Mouse (Mus musculus) kidney, postnatal 14 days (tissue): ENCODE data around the gene Erbin.

ENCODE experiments used
- DNase-seq: peaks from one replicate; pipeline ENCODE4 v3.0.0; 2022; ENCODE audit warnings: mixed read lengths

Gene Erbin

DNA sequence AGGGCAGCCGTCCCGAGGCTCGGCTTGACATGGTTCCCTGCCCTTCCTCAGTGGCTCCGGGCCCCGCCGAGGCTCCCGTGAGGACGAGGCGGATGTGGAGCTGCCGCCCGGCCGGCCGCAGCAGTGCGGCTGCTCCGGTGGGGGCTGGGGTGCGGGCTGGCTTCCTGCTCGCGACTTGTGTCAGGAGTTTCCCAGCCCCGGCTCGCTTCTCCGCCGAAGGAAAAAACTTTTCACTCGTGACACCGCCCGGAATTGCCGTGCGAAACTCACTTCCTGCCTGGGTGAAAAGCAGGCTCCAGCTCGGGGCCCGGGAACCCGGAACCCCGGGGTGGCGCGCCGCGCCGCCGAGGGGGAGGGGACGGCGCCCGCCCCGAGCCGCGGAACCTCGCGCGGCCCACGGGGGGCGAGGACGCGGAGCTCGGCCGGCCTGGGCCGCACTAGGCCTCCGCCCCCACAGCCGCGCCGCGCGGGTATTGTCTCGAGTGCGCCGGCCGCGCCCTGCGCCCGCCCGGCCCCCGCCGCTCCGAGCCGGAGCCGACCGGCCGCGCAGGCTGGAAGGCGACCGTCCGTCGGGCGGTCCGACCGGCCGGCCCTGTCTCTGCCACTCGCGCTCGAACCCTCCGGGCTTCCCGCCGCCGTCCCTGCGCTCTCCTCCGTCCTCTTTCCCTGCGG lies at the start of gene Erbin:
TSS of gene Erbin (minus strand) at position 254 of the 672 bp plus-strand sequence.
- peak; percentile 88 for DNase-seq

DNA sequence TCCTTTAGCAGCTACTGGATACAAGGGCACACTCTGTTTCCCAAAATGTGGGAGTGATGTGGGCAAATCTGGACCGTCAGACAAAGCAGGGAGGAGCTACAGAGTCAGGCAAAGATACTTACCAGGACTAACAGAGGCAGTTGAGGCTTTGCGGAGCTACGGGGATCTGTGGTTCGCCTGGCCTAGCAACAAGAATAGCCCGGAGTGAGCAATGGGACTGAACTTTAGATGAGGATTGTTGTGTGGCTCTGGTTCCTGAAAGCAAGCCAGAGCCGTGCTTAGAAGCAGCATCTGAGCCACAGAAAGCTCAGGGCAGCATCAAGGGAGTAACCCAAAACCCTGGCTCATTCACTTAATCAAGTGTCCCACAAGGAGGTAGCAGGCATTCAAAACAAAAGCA lies 49.6 kb upstream of the Erbin start:
- no peak for DNase-seq

DNA sequence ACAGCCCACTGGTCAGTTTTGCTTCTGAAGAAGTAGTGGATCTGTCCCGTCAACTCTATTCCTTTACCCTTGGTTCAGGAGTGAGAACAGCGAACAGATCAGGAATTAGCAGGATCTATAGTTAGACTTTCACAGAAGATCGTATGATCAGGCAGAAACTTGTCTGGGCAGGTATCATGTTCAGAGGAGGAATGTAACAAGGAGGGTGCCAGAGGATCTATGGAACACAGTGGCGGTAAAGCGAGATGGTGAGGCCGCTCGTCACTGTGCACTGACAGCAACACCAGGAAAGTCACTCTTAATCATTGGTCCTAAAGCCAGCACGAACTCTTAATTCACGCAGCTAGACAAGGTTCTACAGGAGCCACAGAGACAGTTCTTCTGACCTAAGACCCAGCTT lies 47.7 kb upstream of the Erbin start:
- no peak for DNase-seq

DNA sequence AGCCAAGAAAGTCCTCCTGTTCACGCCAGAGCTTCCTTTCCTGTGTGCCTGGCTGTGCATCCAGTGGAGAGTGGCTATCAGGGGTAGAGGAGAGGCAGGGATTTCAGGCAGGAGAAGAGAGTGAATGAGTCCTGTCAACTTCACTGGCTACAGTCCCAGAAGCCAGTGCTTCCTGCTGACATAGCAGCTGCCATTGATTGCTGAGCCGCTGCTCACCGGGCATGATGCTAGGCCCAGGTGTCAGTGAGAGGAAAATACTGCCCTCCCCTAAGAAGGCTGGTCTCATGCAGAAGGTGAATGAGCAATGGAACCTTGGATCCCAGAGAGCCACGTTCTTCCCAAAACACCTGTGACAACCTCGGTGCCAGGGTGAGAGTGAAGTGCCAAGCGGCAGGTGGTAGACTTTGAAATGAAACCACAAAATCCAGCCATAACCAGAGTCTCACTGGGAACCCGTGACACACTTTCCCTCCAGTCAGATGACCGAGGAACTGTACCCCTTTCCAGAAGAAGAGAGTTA lies 46.4 kb upstream of the Erbin start:
- no peak for DNase-seq

DNA sequence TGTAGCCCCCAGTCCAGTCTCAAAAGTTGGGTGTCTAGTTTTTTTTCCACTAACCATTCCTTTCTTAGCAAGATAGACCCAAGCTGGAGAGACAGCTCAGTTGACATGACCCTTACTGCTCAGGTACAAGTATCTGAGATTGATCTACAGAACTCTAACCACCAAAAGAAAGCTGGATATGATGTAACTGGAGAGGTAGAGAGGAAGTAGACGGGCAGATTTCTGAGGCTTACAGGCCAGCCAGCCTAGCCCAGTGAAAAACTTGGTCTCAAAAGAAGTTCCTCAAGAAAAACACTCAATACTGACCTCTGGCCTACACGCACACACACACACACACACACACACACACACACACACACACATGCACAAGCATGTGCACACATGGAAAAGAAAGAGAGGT lies 44.9 kb upstream of the Erbin start:
- no peak for DNase-seq

DNA sequence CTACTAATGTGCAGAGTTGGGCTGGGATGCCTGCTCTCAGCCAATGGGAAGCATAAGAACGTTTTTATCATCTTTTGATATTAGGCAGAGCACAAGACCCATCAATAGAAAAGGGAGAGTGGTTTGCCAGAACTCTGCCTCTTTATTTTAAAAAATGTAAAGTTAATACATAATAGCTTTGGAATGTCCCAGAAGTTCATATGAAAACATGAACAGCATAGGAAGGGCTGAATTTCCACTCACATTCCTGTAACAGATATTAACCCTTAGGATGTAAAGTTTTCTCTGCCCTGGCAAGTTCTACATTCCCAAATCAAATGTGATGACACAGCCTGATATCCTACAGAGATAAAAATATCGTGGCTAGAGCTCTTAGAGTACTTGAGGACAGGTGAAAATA lies 42.8 kb upstream of the Erbin start:
- no peak for DNase-seq

DNA sequence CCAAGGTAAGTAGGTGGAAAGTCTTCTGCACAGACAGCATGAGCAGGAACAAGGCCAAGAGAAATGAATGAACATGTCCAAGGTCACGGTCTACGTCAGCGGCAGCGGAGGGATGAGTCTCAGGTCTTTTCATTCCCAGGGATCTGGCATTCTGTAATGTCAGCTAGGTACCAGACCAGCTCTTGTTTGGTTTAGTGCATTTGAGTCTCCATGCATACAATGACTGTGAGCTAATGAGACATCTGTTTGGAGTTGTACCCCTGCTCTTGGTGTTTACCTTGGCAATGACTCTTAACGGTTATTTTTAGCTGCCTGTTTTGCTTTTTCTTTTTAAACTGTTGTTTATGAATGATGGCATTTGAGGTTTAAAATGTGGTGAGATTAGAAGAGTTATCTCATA lies 39.5 kb upstream of the Erbin start:
- no peak for DNase-seq

DNA sequence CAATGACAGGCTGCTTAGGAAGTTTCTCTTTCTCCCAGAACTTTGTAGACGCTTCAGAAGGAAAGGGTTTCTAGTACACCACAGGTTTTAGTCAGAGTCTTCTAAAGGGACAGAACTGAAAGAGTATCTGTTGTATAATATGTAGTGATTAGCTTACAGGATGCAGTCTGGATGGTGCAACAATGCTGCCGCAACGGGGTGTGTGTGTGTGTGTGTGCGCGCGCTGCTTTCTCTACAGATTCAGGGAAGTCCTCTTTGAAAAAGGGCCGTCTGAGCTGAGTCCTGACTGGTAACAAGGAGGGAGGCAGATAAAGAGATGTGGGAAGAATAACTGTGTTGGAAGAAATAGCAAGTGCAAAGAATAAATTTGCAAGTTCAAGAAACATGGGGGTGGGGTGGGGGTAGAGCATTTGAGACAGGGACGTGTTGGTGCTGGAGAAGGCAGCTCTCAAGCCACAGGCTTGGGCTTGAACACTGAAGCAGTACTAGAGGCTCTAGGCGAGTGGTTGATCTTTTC lies 38.4 kb upstream of the Erbin start:
- no peak for DNase-seq

DNA sequence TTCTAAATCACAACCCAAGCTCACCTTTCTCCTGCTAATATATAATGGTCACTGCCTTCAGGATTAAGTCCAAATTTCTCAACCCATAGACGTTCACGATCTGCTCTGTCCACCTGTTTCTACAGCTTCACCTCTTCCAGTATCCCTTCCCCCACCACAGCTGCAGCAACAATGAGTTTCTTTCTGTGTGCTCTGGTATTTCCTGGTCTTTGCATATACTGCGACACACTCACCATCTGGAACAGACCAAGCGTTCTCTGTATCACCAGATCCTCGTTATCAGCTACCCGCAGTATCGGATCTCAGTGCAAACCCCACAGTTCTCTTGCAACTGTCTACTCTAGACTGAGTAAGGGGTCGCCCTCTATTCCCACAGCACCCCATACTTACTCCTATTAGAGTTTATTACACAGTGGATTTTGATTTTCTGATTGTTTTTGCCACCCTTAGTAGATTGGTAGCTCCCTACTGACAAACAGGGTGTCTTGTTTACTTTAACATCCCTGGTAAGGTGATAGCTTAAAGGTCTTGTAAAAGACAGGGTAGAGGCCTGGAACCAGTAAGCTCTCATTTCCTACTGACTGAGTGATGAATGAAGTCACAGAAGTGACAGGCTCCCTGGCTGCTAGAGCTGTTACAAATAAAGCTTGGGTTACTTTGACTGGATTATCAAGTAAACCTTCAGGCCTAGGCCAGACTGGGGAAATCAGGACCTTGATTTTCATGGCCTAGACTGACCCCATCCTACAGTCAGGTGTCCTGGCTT lies 37.0 kb upstream of the Erbin start:
- DNase-seq: no peak

DNA sequence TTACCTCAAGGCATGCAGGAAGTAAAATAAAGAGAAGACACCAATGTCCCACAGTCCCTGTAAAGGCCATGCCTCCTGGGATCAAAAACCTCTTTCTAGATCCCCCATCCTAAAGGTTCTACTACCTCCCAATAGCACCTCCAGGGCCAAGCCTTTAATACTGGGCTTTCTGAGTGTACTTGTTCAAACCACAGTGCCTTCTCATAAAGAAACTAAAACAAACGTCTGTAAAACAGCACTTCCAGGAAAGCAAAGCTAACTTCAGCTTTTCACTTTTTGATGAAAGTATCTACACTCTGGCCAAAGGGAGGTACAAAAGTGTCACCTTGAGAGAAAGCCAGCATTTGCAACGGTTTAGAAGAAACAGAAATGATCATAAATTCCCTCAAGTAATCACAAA lies 35.3 kb upstream of the Erbin start:
- no peak for DNase-seq

DNA sequence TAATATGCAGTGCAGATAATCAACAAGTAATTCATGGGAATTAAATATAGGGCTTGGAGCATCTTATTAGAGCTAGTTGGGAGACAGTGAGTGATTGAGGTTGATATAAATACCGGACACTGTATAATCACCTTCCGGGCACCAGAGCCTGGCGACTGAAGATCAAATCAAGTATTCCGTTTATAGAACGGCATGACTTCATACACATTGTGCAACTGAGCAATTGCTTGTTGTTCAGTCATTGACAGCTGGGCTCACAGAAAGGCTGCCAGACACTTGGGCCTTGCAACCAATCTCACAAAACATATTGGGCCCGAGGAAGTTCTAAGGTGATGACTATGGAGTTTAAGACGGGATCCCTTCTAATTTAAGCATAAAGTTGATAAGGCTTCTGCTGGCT lies 31.1 kb upstream of the Erbin start:
- no peak for DNase-seq

DNA sequence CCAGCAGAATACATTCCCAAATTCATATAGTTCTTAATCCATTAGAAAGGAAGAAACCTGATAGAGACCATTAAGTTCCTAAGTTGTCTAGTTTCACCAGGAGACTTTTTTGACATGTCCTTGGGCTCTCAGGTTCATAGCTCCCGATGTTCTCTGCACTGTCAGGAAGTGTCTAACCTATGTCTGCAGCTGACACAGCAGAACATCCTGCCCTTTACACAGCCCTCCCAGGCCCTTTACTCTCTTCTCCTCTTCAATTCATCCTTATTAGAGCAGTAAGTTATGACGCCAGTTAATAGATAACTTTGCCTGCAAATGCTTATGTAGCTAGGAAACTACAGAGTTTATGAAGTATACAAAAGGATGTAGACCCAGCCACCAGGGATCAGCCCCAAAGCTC lies 20.5 kb upstream of the Erbin start:
- DNase-seq: peak; percentile 60

DNA sequence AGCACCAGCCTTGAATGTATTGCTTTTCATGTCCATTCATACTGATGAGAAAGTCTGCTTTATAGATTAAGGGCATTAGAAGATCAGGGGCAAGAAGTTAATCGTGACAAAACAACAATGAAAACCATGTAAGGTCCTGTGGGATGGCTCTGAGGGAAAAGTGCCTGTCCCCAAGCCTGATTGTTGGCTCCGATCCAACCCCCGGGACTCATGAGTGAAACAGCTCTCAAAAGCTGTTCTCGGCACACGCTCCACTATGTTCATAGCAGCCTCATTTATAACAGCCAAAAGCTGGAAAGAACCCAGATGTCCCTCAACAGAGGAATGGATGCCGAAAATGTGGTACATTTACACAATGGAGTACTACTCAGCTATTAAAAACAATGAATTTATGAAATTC lies 4.3 kb upstream of the Erbin start:
- DNase-seq: no peak

DNA sequence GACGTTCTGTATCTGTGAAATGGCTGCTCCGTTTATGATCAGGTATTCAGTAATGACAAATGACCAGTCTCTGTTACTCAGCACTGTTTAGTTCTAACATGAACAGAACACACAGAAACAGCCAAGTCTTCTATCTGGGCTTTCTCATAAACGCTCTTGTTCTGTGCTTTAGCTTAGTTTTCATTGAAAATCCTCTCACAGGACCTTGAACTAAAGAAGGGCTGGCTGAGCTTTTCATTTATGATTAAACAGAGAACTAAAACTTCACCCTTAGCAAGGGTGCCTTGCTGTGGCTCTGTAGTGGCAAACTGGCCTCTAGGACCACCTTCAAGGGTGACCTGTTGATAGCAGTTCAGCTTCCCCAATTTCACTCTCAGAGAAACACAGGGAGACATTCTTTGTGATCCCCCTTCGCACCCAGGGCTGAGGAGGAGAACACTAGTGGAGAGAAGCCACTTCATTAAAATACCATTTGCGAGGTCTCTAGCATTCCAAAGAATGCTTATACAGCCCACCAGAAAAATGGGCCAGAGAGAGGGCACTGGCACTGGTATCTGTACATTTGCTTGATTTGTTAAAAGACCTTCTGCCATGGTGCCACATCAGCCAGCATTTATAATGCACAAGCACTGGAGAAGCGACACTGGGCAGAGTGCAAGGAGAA lies 3.2 kb upstream of the Erbin start:
- no peak for DNase-seq

DNA sequence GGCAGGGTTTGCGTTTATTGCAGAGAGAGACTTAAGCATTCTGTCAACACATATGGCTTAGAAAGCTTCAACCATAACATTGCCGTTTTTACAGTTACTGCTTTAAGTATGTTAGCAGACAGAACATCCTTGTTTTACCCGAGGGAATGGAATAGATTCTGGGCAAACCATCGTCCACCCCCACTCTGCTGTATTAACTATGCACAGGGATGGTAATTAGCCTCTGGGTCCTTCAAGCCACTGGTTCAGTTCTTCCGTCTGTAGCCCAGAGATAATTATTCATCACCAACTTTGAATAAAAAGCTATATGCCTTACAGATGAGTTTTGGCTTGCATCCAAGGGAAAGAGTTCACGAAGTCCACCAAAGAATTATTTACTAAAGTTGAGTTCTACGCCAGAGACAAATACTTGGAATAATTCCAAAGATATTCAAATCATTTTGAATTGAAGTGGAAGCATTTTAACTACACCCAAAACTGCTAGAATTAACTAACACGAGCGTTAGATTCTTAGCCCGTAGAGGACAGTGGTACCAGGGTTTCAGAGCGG lies 1.6 kb upstream of the Erbin start:
- peak; percentile 65 for DNase-seq

DNA sequence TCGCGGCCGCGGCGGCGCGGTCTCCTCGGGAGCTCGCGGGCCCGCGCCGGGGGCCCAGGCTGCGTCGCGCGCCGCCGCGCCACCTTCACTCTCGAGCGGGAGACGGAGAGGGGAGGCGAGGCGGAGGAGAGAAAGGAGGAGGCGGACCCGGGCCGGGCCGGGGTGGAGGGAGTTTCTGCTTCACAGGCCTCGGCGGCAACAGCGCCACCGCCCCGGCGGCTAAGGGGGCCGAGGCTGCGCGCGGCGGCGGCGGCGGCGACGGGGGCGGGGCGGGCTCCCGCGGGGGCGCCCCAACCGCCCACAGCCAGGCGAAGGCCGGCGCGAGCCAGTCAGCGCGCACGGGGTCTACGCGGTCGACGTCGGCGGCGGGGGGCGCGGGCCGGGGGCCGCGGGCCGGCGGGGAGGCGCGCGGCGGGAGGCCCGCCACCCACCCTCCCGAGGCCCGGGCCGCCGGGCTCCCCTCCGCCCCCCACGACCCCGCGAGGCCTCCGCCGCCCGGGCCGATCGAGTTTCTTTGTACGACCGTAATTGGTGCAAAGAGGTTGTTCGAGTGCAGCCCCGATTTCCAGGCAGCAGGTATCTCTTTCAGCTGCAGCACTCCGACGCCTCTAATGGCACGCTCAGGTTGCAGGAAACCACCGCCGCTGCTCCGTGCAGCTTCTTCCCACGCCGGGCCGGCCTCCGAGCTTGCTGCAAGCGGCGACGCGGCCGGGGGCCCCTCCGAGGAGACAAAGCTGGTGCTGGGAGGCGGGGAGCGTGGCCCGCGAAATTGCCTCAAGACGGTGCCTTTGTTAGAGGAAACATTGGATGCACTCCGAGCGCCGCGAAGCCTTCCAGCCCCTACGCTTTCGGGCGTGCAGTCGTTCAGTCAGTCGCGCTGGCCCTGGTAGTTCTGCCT lies 868 bp upstream of the Erbin start:
- DNase-seq: peak; percentile 94

DNA sequence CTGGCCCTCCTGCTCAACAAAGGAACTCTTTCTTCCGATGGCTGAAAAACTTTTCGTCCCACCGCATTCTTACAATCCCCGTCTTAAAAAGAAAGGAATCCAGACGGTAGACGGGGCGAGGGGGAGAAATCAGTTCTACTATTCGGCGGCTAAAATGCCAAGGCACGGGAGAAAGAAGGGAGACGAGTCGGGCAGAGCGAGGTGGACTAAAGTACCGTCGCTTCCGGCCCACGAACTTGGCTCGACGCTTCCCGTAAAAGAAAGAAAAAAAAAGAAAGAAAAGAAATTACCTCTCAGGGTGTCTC lies 406 bp downstream of the Erbin start:
- no peak for DNase-seq

DNA sequence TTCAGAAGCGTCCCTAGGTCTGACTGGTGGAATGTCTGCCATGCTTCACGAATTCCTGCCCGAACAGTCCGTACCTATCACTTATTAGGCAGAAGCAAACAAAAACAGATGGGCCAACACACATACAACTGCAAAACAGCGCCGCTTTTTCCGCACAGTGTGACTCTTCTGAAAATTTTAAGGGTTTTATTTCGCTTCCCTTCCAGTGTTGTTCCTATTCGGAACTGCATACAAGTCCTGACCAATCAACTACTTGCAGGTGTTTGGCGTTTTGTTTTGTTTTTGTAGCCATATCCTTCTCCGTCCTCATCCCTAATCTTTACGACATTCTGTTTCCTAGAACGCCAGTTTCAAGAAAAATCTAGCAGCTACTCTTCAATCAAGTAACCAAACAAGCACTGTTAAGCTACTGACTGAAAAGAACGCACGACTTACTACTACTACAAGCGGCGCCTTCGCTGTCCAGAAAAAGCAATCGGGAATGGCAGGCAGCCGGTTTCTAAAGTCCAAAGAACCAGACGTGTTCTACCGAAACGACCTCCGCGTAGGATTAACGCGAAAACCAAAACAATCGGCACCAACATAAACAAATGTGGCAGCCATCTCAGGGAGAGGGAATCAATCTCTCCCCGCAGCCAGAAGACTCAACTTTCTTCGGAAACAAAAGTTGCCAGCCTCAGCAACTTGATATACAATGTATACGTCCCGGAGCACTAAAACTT lies 919 bp downstream of the Erbin start:
- DNase-seq: peak; percentile 48

DNA sequence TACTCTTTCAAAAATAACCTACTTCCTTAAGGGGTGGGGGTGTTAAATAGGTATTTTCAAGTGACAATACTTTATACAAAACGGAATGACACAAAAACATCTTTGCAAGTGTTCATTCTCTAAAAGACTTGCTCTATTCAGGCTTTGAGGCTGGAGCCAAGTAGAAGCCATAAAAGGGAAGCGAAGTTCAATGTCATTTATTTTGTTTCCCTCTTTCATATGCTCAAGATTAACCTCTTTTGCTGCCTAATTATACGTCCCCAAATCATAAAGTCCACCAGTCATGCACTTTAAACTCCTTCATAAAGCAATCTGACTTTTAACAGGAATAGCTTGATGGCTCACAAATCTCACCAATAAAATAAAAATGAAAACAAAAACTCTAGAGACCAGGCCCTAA lies 1.9 kb downstream of the Erbin start:
- no peak for DNase-seq

DNA sequence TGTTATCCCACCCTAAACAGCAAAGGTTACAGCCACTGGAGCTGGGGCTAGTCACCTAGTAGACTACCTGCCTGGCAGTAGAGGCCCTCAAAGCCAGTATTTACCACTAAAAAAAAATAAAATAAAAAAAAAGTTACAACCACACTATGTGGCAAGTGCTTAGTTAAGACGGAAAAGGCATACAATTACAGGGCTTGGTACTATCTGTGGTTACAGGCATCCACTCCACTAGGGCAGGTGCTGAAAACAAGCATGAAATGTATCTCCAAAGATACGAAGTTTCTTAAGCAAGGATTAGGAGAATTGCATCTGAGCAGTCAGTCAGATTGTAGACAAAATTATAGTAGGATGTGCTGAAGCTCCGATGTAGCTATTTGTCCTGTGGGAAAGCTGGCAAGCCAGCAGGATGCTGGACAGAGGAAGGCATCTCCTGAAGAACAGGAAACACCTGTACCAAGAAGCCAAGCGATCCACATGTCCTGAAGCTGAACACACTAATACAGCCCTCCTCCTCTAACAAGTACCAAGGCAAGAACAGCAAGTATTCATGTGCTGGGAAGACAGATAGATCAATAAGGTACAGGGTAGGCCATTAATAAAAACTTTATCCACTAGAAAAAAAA lies 6.1 kb downstream of the Erbin start:
- peak; percentile 48 for DNase-seq

DNA sequence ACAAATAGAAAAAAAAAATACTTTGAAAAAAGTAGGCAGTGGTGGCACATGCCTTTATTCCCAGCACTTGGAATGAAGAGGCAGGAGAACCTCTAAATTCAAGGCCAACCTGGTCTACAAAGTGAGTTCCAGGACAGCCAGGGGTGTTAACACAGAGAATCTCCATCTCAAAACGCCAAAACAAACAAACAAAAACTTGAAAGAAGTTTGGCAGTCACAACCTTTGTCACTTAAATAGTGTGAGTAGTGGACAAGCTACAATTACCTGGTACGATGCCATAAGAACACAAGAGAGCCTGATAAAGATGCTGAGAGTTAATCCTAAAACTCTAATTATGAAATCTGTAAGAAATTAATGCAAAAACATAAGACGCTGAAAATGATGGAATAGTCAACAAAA lies 8.0 kb downstream of the Erbin start:
- DNase-seq: no peak
